Mouse (Mus musculus): Measurements from ENCODE around the gene Lrp2.

- TF ChIP-seq POLR2A (IDR thresholded peaks at IDR 0.05; ENCODE audit: borderline replicate concordance, insufficient read depth, low read length) (no peak), CTCF (IDR thresholded peaks at IDR 0.05; ENCODE audit: borderline replicate concordance, insufficient read depth, low read depth, low read length) (no peak)
Measured at GRCm38 (mm10) chr2:69580091-69580490, 5.8 kb downstream of the Lrp2 start.
